Mouse (Mus musculus): ENCODE results near the gene Rln1. TPM values are rescaled to one million over a fixed set of nuclear protein-coding genes. Genes with fewer than 3 reads are reported as not detected.

The Rln1 gene
- polyA plus RNA-seq, 1 experiment from 2014 or later, result not detected

GRCm38 (mm10) chr19:29323416-29324049, 10.9 kb downstream of the Rln1 start:
- no peak overlapping the region for H3K4me3 ChIP-seq
- no peak for ATAC-seq
- peaks cover 19% of the 10 kb centered on the region for H3K4me1 ChIP-seq
- H3K36me3 ChIP-seq, result no peaks in the 10 kb centered on the region
- peaks cover 9% of the 10 kb centered on the region for H3K27me3 ChIP-seq (replicated peaks)
- H3K4me2 ChIP-seq, result no peak overlapping the region
- 57% methylated on average over 8 of the region's 8 CpGs for WGBS (ENCODE audit: insufficient replicate concordance)
- no peaks in the 10 kb centered on the region for H3K9me3 ChIP-seq (replicated peaks)
- H3K9ac ChIP-seq, result no peak overlapping the region
- no peak overlapping the region for H3K27ac ChIP-seq

GRCm38 (mm10) chr19:29312661-29313060, 21.8 kb downstream of the Rln1 start:
- no peak for ATAC-seq
- H3K9me3 ChIP-seq (replicated peaks), result 0 out of 2 replicates have a peak, but pooled peaks cover 5% of the 10 kb centered on the region
- H3K4me2 ChIP-seq, result no peak overlapping the region
- H3K27ac ChIP-seq, result no peak overlapping the region
- H3K36me3 ChIP-seq, result peaks cover 71% of the 10 kb centered on the region
- H3K4me3 ChIP-seq, result no peak overlapping the region
- H3K9ac ChIP-seq, result no peak overlapping the region
- no peaks in the 10 kb centered on the region for H3K4me1 ChIP-seq
- WGBS (ENCODE audit: insufficient replicate concordance), result 82% methylated on average over 7 of the region's 7 CpGs
- no peaks in the 10 kb centered on the region for H3K27me3 ChIP-seq (replicated peaks)

- Histone ChIP-seq H3K36me3 (peaks cover 80% of the 10 kb centered on the region), H3K27me3 (replicated peaks) (no peaks in the 10 kb centered on the region), H3K9ac (no peak overlapping the region), H3K27ac (no peak overlapping the region), H3K4me3 (no peak overlapping the region), H3K9me3 (replicated peaks) (0 out of 2 replicates have a peak, but pooled peaks cover 5% of the 10 kb centered on the region), H3K4me1 (no peaks in the 10 kb centered on the region), H3K4me2 (no peak overlapping the region)
- WGBS (ENCODE audit: insufficient replicate concordance), result 92% methylated on average over 8 of the region's 8 CpGs
- ATAC-seq, result no peak
Measured at GRCm38 (mm10) chr19:29311791-29312190, 22.7 kb downstream of the Rln1 start.

GRCm38 (mm10) chr19:29308832-29309231, 25.6 kb downstream of the Rln1 start:
- Histone ChIP-seq H3K27me3 (replicated peaks) (no peaks in the 10 kb centered on the region), H3K4me3 (no peak overlapping the region), H3K9ac (no peak overlapping the region), H3K4me1 (no peaks in the 10 kb centered on the region), H3K9me3 (replicated peaks) (no peaks in the 10 kb centered on the region), H3K36me3 (peaks cover 83% of the 10 kb centered on the region), H3K27ac (no peak overlapping the region), H3K4me2 (no peak overlapping the region)
- ATAC-seq, result no peak

GRCm38 (mm10) chr19:29302119-29302518, 32.4 kb downstream of the Rln1 start:
- 85% methylated on average over 2 of the region's 2 CpGs for WGBS (ENCODE audit: insufficient replicate concordance)
- ATAC-seq, result no peak
- Histone ChIP-seq H3K27ac (no peak overlapping the region), H3K36me3 (peaks cover 88% of the 10 kb centered on the region), H3K4me3 (no peak overlapping the region), H3K4me2 (no peak overlapping the region), H3K4me1 (no peaks in the 10 kb centered on the region), H3K27me3 (replicated peaks) (no peaks in the 10 kb centered on the region), H3K9ac (no peak overlapping the region), H3K9me3 (replicated peaks) (no peaks in the 10 kb centered on the region)

- H3K9me3 ChIP-seq (replicated peaks), result no peaks in the 10 kb centered on the region
- H3K4me3 ChIP-seq, result no peak overlapping the region
- no peak overlapping the region for H3K9ac ChIP-seq
- no peaks in the 10 kb centered on the region for H3K27me3 ChIP-seq (replicated peaks)
- 89% methylated on average over 13 of the region's 13 CpGs for WGBS (ENCODE audit: insufficient replicate concordance)
- H3K4me2 ChIP-seq, result no peak overlapping the region
- H3K27ac ChIP-seq, result no peak overlapping the region
- ATAC-seq, result no peak
- peaks cover 88% of the 10 kb centered on the region for H3K36me3 ChIP-seq
- H3K4me1 ChIP-seq, result no peaks in the 10 kb centered on the region
Measured at GRCm38 (mm10) chr19:29300919-29301318, 33.6 kb downstream of the Rln1 start.

- 95% methylated on average over 1 of the region's 1 CpGs for WGBS (ENCODE audit: insufficient replicate concordance)
Measured at GRCm38 (mm10) chr19:29297366-29297765, 37.1 kb downstream of the Rln1 start.

GRCm38 (mm10) chr19:29296166-29296565, 38.3 kb downstream of the Rln1 start:
- H3K9me3 ChIP-seq (replicated peaks), result no peaks in the 10 kb centered on the region
- H3K27ac ChIP-seq, result no peak overlapping the region
- H3K9ac ChIP-seq, result no peak overlapping the region
- peaks cover 93% of the 10 kb centered on the region for H3K36me3 ChIP-seq
- ATAC-seq, result no peak
- no peaks in the 10 kb centered on the region for H3K27me3 ChIP-seq (replicated peaks)
- no peak overlapping the region for H3K4me3 ChIP-seq
- H3K4me2 ChIP-seq, result no peak overlapping the region
- H3K4me1 ChIP-seq, result no peaks in the 10 kb centered on the region

More at GRCm38 (mm10) chr19:29297366-29297765, 37.1 kb downstream of the Rln1 start:
- Histone ChIP-seq H3K9ac (no peak overlapping the region), H3K36me3 (peaks cover 90% of the 10 kb centered on the region), H3K4me2 (no peak overlapping the region), H3K4me3 (no peak overlapping the region), H3K27me3 (replicated peaks) (no peaks in the 10 kb centered on the region), H3K4me1 (no peaks in the 10 kb centered on the region), H3K27ac (no peak overlapping the region), H3K9me3 (replicated peaks) (no peaks in the 10 kb centered on the region)
- no peak for ATAC-seq

- Histone ChIP-seq H3K36me3 (peaks cover 91% of the 10 kb centered on the region), H3K4me3 (no peak overlapping the region), H3K4me1 (no peaks in the 10 kb centered on the region), H3K9ac (no peak overlapping the region), H3K9me3 (replicated peaks) (no peaks in the 10 kb centered on the region), H3K27me3 (replicated peaks) (no peaks in the 10 kb centered on the region), H3K27ac (no peak overlapping the region), H3K4me2 (no peak overlapping the region)
- ATAC-seq, result no peak
- 71% methylated on average over 2 of the region's 2 CpGs for WGBS (ENCODE audit: insufficient replicate concordance)
Measured at GRCm38 (mm10) chr19:29294756-29295155, 39.7 kb downstream of the Rln1 start.

GRCm38 (mm10) chr19:29292546-29292945, 41.9 kb downstream of the Rln1 start:
- Histone ChIP-seq H3K36me3 (peaks cover 85% of the 10 kb centered on the region), H3K4me3 (no peak overlapping the region), H3K4me2 (no peak overlapping the region), H3K9ac (no peak overlapping the region), H3K27me3 (replicated peaks) (no peaks in the 10 kb centered on the region), H3K9me3 (replicated peaks) (no peaks in the 10 kb centered on the region), H3K27ac (no peak overlapping the region), H3K4me1 (no peaks in the 10 kb centered on the region)
- ATAC-seq, result no peak
- WGBS (ENCODE audit: insufficient replicate concordance), result 81% methylated on average over 4 of the region's 4 CpGs

GRCm38 (mm10) chr19:29291532-29291931, 42.9 kb downstream of the Rln1 start:
- Histone ChIP-seq H3K4me2 (no peak overlapping the region), H3K9me3 (replicated peaks) (no peaks in the 10 kb centered on the region), H3K27ac (no peak overlapping the region), H3K36me3 (peaks cover 82% of the 10 kb centered on the region), H3K4me3 (no peak overlapping the region), H3K27me3 (replicated peaks) (no peaks in the 10 kb centered on the region), H3K4me1 (no peaks in the 10 kb centered on the region), H3K9ac (no peak overlapping the region)
- no peak for ATAC-seq
- WGBS (ENCODE audit: insufficient replicate concordance), result 80% methylated on average over 14 of the region's 14 CpGs

GRCm38 (mm10) chr19:29287863-29288262, 46.6 kb downstream of the Rln1 start:
- H3K4me1 ChIP-seq, result no peaks in the 10 kb centered on the region
- WGBS (ENCODE audit: insufficient replicate concordance), result 83% methylated on average over 8 of the region's 8 CpGs

GRCm38 (mm10) chr19:29285451-29285869, 49.0 kb downstream of the Rln1 start:
- ATAC-seq, result no peak
- Histone ChIP-seq H3K9me3 (replicated peaks) (no peaks in the 10 kb centered on the region), H3K4me2 (no peak overlapping the region), H3K4me3 (no peak overlapping the region), H3K4me1 (no peaks in the 10 kb centered on the region), H3K36me3 (peaks cover 75% of the 10 kb centered on the region), H3K27me3 (replicated peaks) (no peaks in the 10 kb centered on the region), H3K27ac (no peak overlapping the region), H3K9ac (no peak overlapping the region)
- 60% methylated on average over 7 of the region's 7 CpGs for WGBS (ENCODE audit: insufficient replicate concordance)

More at GRCm38 (mm10) chr19:29287863-29288262, 46.6 kb downstream of the Rln1 start:
- Histone ChIP-seq H3K4me3 (no peak overlapping the region), H3K9ac (no peak overlapping the region), H3K9me3 (replicated peaks) (no peaks in the 10 kb centered on the region), H3K27ac (no peak overlapping the region), H3K27me3 (replicated peaks) (no peaks in the 10 kb centered on the region), H3K4me2 (no peak overlapping the region), H3K36me3 (peaks cover 81% of the 10 kb centered on the region)
- ATAC-seq, result no peak

Measured in liver, embryonic 12.5 days (tissue).